Mouse (Mus musculus): ENCODE results near the gene Cux2. TPM values are rescaled to one million over a fixed set of nuclear protein-coding genes. Genes with fewer than 3 reads are reported as not detected.

Cux2 gene
- 0.19 TPM for polyA plus RNA-seq (2014; fragmentation: Illumina TruSeq; extraction: RNeasy Lipid Tissue Mini Kit (QIAGEN cat#74804); ENCODE audit: low replicate concordance)

GRCm38 (mm10) chr5:122050017-122050831, at the start of gene Cux2:
Cux2 (minus strand) TSS chr5:122050102.

GRCm38 (mm10) chr5:121848743-121849142, 201.2 kb downstream of the Cux2 start, which contains the start of gene Pheta1:
Pheta1 (plus strand) TSS chr5:121848984.

DNA sequence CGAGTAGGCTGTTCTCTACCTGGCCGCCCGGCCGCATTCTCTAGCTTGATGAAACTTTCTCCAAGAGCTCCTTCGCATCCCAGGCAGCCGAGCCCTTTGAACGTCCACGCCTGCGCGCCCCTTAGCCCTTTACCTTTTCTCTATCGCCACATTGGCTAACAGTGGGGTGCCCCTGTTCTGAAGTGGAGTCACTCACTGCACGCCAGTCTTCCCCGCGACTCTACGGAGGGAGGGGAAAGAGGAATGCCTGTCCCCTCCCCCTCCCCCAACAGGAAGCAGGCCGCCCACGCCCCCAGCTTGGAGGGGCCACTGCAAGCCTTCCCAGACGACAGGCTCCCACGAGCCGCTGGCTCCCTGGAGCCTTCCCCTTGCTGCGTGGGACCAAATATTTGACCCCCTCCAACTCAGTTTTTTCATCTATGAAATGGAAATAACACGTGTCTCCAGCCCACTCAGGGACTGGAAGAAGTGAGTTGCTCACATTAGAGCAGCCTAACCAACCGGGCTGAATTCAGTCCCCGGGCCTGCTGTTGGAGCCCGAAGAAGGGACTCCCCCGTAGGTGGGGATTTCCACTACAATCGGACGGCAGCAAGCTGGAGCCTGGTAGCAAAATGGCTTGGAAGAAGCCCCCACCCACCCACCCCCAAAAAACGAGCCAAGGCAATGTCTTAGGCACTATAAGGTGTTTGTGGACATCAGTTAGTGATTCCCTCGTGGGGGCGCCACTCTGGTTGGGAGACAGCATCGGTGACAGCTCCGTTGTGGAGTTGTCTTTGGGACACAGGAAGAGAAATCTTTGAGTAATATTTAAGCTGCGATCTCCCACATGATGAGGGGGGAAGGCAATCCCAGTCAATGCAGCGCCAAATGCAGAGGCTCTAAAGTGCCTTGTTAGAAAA, 212.2 kb downstream of the Cux2 start, which contains the start of gene Sh2b3:
Gene Sh2b3, minus strand, starts transcription at position 206 of the 900 bp plus-strand sequence.

Other genes starting within 250 kb of the Cux2 start
- 13.2 TPM for gene Sh2b3, start 212.5 kb downstream of the Cux2 start, polyA plus RNA-seq (2014; fragmentation: Illumina TruSeq; extraction: RNeasy Lipid Tissue Mini Kit (QIAGEN cat#74804); ENCODE audit: low replicate concordance)
- 0.59 TPM for gene Pheta1, start 201.1 kb downstream of the Cux2 start, polyA plus RNA-seq (2014; fragmentation: Illumina TruSeq; extraction: RNeasy Lipid Tissue Mini Kit (QIAGEN cat#74804); ENCODE audit: low replicate concordance)
- gene Myl2, start 50.8 kb upstream of the Cux2 start, polyA plus RNA-seq (2014; fragmentation: Illumina TruSeq; extraction: RNeasy Lipid Tissue Mini Kit (QIAGEN cat#74804); ENCODE audit: low replicate concordance) = not detected
- not detected for gene Ccdc63, start 90.7 kb upstream of the Cux2 start, polyA plus RNA-seq (2014; fragmentation: Illumina TruSeq; extraction: RNeasy Lipid Tissue Mini Kit (QIAGEN cat#74804); ENCODE audit: low replicate concordance)
- 455 TPM for gene Ppp1cc, start 108.2 kb upstream of the Cux2 start, polyA plus RNA-seq (2014; fragmentation: Illumina TruSeq; extraction: RNeasy Lipid Tissue Mini Kit (QIAGEN cat#74804); ENCODE audit: low replicate concordance)
- 0.37 TPM for gene Hvcn1, start 156.7 kb upstream of the Cux2 start, polyA plus RNA-seq (2014; fragmentation: Illumina TruSeq; extraction: RNeasy Lipid Tissue Mini Kit (QIAGEN cat#74804); ENCODE audit: low replicate concordance)
- gene Tctn1, start 214.4 kb upstream of the Cux2 start, polyA plus RNA-seq (2014; fragmentation: Illumina TruSeq; extraction: RNeasy Lipid Tissue Mini Kit (QIAGEN cat#74804); ENCODE audit: low replicate concordance) = 1.0 TPM
- gene Pptc7, start 234.3 kb upstream of the Cux2 start, polyA plus RNA-seq (2014; fragmentation: Illumina TruSeq; extraction: RNeasy Lipid Tissue Mini Kit (QIAGEN cat#74804); ENCODE audit: low replicate concordance) = 41.8 TPM

All from small intestine, adult 10 weeks (tissue).